Mouse (Mus musculus): ENCODE data around the gene Gm21834. TPM values are rescaled to one million over a fixed set of nuclear protein-coding genes. Genes with fewer than 3 reads are reported as not detected.

Gene Gm21834
- not detected in 2 replicates for polyA plus RNA-seq (2016; fragmentation: Nextera tagmentation; extraction: Ambion mirVana)

DNA sequence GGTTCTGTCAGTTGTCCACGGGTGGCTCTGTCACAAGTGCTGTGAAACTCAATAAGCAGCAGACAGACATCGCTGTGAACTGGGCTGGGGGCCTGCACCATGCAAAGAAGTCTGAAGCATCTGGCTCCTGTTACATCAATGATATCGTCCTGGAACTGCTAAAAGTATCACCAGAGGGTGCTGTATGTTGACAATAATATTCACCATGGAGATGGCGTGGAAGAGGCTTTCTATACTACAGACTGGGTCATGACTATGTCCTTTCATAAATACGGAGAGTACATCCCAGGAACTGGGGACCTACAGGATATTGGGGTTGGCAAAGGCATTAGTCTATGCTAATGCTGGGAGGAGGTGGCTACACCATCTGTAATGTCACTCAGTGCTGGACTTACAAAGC lies at the start of gene Gm21834:
TSS of gene Gm21834 (minus strand) at position 101 of the 400 bp plus-strand sequence.
- ATAC-seq = no peak
- H3K4me1 ChIP-seq = no peaks in the 10 kb centered on the region
- H3K36me3 ChIP-seq = no peaks in the 10 kb centered on the region
- H3K27ac ChIP-seq = no peak within 1 kb of the TSS
- no peak within 1 kb of the TSS for H3K9ac ChIP-seq
- H3K27me3 ChIP-seq (replicated peaks) = no peaks in the 10 kb centered on the region
- H3K4me3 ChIP-seq = no peak within 1 kb of the TSS
- H3K4me2 ChIP-seq = no peak within 1 kb of the TSS
- H3K9me3 ChIP-seq (replicated peaks) = no peaks in the 10 kb centered on the region; the same call in 1 of the 2 replicates
- WGBS (ENCODE audit: insufficient replicate concordance) = 64% methylated on average over 5 of the region's 5 CpGs

DNA sequence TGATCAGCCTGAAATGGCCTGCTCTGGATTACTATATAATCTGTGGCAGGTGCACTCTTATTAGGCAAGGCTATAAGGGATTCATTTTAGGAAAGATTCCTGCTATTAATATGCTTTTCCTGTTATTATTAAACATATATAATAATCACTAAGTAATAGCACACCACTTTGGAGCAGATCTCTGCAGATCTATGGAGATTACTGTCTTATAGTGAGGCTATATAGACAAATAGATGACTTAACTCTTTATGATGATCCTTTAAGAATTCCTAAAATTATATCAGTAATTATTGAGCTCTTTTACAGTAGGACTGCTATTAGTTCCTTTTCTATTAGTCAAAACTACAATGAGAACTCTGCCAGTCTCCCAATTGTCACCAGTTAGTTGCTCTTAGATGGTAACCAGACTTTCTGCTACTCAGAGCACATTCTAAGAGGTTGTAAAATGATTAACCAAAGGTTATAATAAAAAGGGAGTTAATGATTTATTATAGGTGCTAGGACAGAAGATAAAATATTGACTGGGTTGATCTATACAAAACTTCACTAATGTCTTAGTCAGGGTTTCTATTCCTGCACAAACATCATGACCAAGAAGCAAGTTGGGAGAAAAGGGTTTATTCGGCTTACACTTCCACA lies 46.3 kb upstream of the Gm21834 start:
- H3K4me1 ChIP-seq = no peaks in the 10 kb centered on the region
- no peak overlapping the region for H3K27ac ChIP-seq
- H3K9ac ChIP-seq = no peak overlapping the region
- ATAC-seq = no peak
- no peaks in the 10 kb centered on the region for H3K36me3 ChIP-seq
- H3K4me2 ChIP-seq = no peak overlapping the region
- no peaks in the 10 kb centered on the region for H3K27me3 ChIP-seq (replicated peaks)
- WGBS (ENCODE audit: insufficient replicate concordance) = 64% methylated on average over 1 of the region's 1 CpGs
- H3K9me3 ChIP-seq (replicated peaks) = no peaks in the 10 kb centered on the region
- no peak overlapping the region for H3K4me3 ChIP-seq

DNA sequence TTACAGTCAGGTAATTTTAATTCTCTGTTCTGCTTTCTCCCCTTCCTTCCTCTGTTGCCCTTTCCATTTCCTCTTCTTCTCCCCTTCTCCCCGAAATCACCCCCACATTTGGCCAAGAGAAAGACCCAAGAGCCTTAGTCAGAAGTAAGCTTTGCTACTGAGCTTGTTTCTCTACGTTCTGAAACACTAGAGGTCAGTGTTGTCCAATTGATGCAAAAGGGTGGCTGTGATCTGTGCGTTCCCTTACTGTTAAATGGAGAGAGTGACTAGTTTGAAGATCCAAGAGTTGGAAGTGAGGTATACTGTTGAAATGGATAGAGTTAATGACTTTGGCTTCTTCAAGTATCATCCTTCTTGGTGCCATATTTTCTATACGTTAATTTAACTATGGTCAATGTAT lies 28.9 kb upstream of the Gm21834 start:
- no peak overlapping the region for H3K4me3 ChIP-seq

DNA sequence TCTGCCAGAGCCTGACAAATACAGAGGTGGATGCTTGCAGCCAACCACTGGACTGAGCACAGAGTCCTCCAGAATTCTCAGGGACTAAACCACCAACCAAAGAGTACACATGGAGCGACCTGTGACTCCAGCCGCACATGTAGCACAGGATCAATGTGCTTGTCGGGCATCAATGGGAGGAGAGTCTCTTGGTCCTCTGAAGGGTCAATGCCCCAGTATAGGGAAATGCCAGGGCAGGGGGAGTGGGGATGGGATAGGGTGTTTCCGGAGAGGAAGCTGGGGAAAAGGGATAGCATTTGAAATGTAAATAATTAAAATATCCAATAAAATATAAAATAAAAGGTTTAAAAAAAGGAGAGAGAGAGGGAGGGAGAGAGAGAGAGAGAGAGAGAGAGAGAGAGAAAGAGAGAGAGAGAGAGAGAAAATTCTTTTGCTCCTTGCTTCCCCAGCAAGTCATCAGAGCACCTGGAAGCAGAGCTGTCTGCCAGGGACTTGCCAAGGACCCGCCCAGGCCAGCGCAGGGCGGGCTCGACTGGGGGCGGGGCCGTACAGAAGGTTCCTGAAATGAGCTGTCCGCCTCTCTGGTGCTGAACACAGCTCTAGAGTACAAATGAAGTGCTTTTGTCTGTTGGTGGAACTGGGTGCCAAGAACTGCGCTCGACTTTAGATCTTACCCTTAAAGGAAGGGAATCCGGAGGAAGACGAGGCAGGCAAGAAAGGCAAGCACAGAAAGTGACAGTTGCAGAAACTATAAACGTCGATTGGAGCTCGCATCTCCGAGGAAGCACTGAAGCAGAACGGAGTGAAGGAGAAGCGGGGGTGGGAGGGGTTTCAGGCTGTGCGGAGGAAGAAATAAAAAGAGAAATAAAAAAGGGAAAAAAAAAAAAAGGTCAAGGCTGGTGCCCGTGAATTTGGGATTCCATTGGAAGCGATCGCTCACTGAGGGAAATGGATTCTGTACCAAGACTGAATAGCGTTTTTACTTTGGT lies 26.9 kb upstream of the Gm21834 start, which contains the start of gene Cntnap5c:
TSS of gene Cntnap5c (plus strand) at position 949 of the 989 bp plus-strand sequence.
- Histone ChIP-seq H3K9ac (no peak within 1 kb of the TSS), H3K4me3 (no peak within 1 kb of the TSS), H3K4me1 (no peaks in the 10 kb centered on the region), H3K9me3 (replicated peaks) (no peaks in the 10 kb centered on the region), H3K4me2 (no peak within 1 kb of the TSS), H3K36me3 (no peaks in the 10 kb centered on the region), H3K27me3 (replicated peaks) (no peaks in the 10 kb centered on the region), H3K27ac (no peak within 1 kb of the TSS)
- 18% methylated on average over 26 of the region's 26 CpGs for whole genome bisulfite sequencing (ENCODE audit: insufficient replicate concordance)
- no peak for ATAC-seq

More for the DNA sequence above, 28.9 kb upstream of the Gm21834 start:
- no peak for ATAC-seq
- WGBS (ENCODE audit: insufficient replicate concordance) = 10% methylated on average over 4 of the region's 4 CpGs
- Histone ChIP-seq H3K4me2 (no peak overlapping the region), H3K9ac (no peak overlapping the region), H3K27ac (no peak overlapping the region), H3K9me3 (replicated peaks) (no peaks in the 10 kb centered on the region), H3K27me3 (replicated peaks) (no peaks in the 10 kb centered on the region), H3K36me3 (no peaks in the 10 kb centered on the region), H3K4me1 (no peaks in the 10 kb centered on the region)

DNA sequence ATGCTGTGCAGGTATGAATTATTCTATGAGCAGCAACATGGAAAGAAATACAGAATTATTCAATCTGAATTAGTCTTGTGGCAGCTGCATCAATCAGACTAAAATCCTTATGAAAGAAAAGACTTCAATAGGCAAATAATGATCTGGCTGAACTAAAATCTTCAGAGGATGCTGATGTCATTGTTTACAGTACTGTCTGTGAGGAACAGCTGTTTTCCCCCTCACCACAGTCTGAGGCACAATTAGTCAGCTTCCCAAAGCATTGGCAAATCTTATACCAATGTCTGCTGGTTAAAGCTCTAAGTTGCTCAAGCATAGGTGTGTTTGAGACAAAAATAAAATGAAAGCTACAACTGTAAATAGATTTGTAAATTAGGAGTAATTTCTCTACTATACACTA lies 25.3 kb upstream of the Gm21834 start:
- Histone ChIP-seq H3K4me3 (no peak overlapping the region), H3K36me3 (no peaks in the 10 kb centered on the region), H3K4me2 (no peak overlapping the region), H3K27me3 (replicated peaks) (no peaks in the 10 kb centered on the region), H3K27ac (no peak overlapping the region), H3K9me3 (replicated peaks) (no peaks in the 10 kb centered on the region), H3K9ac (no peak overlapping the region), H3K4me1 (no peaks in the 10 kb centered on the region)
- ATAC-seq = no peak

DNA sequence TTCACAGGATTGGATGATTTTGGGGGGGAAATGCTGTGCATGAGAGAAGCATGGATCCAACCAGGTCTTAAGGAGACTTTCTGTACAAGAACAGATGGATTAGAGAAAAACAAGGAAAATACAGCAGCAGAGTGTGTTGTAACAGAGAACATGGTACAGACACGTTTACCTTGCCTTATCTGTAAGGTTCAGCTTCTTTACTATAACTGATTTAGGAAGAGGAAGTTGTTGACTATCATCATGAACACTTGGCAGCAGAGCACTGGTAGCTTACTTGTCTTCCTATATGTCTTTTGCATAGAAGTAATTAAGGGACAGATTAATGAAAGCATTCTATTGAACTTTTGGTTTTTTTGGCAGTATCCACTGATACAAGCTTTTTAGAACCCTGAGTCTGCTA lies 16.0 kb upstream of the Gm21834 start:
- H3K9me3 ChIP-seq (replicated peaks) = no peaks in the 10 kb centered on the region
- H3K4me1 ChIP-seq = no peaks in the 10 kb centered on the region
- no peak overlapping the region for H3K4me3 ChIP-seq
- 36% methylated on average over 1 of the region's 1 CpGs for WGBS (ENCODE audit: insufficient replicate concordance)
- no peak for ATAC-seq
- no peak overlapping the region for H3K4me2 ChIP-seq
- H3K9ac ChIP-seq = no peak overlapping the region
- no peaks in the 10 kb centered on the region for H3K36me3 ChIP-seq
- H3K27ac ChIP-seq = no peak overlapping the region
- H3K27me3 ChIP-seq (replicated peaks) = no peaks in the 10 kb centered on the region

DNA sequence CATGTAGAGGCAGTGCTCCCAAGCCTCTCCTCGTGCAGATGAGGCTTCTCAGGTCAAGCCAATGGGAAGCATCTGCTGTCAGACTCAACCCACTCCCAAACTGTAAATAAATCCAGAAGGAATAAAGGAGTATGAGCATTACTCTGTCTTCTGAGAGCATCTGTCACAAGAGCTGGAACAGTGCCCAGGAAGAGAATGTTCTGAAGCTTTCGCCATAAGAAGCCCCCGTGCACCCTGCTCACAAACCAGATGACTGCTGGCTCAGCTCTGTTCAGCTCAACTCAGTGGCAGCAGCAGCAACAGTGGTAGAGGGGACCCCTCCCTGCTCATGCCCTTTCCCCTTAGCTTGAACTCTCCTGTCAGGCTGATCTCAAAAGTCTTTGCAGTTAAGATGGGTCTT lies 47.2 kb downstream of the Gm21834 start:
- peaks cover 15% of the 10 kb centered on the region for H3K9me3 ChIP-seq (replicated peaks)
- ATAC-seq = no peak
- H3K27ac ChIP-seq = no peak overlapping the region
- H3K4me1 ChIP-seq = no peaks in the 10 kb centered on the region
- H3K9ac ChIP-seq = no peak overlapping the region
- no peak overlapping the region for H3K4me3 ChIP-seq
- H3K36me3 ChIP-seq = no peaks in the 10 kb centered on the region
- no peak overlapping the region for H3K4me2 ChIP-seq
- no peaks in the 10 kb centered on the region for H3K27me3 ChIP-seq (replicated peaks)
- WGBS (ENCODE audit: insufficient replicate concordance) = 56% methylated on average over 3 of the region's 3 CpGs

Other genes with a start within 250 kb of the Gm21834 start
- gene Vmn2r120, start 196.7 kb downstream of the Gm21834 start, polyA plus RNA-seq (2016; fragmentation: Nextera tagmentation; extraction: Ambion mirVana) = not detected in 2 replicates
- gene Cntnap5c, start 27.4 kb upstream of the Gm21834 start, polyA plus RNA-seq (2016; fragmentation: Nextera tagmentation; extraction: Ambion mirVana) = not detected in 2 replicates